Mouse (Mus musculus): ENCODE data around the gene Mul1.

DNA sequence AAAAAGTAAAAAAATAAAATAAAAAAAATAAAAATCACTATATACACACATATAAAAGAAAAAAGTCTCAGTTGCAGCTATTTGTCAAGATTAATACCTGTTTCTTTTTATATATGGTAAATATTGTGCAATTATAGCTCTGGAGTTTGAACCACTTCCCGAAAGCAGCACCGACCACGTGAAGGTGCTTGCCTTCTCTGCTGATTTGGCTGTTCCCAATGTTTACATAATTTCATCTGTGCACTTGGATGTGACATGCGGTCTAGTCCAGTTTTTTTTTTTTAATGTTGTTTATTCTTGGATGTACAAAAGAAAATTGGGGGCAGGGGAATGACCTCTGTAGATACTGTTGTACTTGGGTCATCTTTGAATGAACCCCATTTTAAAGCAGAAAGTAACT is 22.6 kb downstream of the Mul1 start:
- TF ChIP-seq CTCF (IDR thresholded peaks at IDR 0.05; ENCODE audit: extremely low read depth, insufficient read depth, low read length), result no peak
- no peak for TF ChIP-seq POLR2A (IDR thresholded peaks at IDR 0.05; ENCODE audit: extremely low read depth, insufficient read depth, low read length)
